Mouse (Mus musculus) liver, embryonic 13.5 days (tissue): ENCODE data around the gene Uox. TPM values are rescaled to one million over a fixed set of nuclear protein-coding genes. Genes with fewer than 3 reads are reported as not detected.

Experiments
- ATAC-seq: fragments of 200-750 bp; cut with Nextera tagmentation; 2 replicates; pipeline ENCODE4 v1.8.0; 2017; ENCODE audit warnings: low read depth, mild to moderate bottlenecking, moderate number of reproducible peaks, moderate library complexity
- DNase-seq: peaks from one replicate; pipeline ENCODE4 v3.0.0; 2022
- H3K27ac ChIP-seq: fragments of 300-500 bp; sonication (generic); 2 replicates; pipeline ENCODE4 v1.5.1; 2015; ENCODE audit warnings: moderate library complexity, mild to moderate bottlenecking, inconsistent platforms
- H3K27me3 ChIP-seq: fragments of 300-500 bp; sonication (generic); 2 replicates; pipeline ENCODE4 v1.6.1; 2015; ENCODE audit warnings: mild to moderate bottlenecking, inconsistent platforms
- H3K36me3 ChIP-seq: fragments of 300-500 bp; sonication (generic); 2 replicates; pipeline ENCODE4 v1.6.1; 2015; ENCODE audit warnings: mild to moderate bottlenecking, inconsistent platforms
- H3K4me1 ChIP-seq: fragments of 300-500 bp; sonication (generic); replicated peaks from 2 replicates; pipeline ENCODE4 v1.6.1; 2015; ENCODE audit warnings: inconsistent platforms
- H3K4me2 ChIP-seq: fragments of 300-500 bp; sonication (generic); 2 replicates; pipeline ENCODE4 v1.6.1; 2015; ENCODE audit warnings: inconsistent platforms, mild to moderate bottlenecking, moderate library complexity
- H3K4me3 ChIP-seq: fragments of 300-500 bp; sonication (generic); replicated peaks from 2 replicates; pipeline ENCODE4 v1.5.1; 2015; ENCODE audit warnings: mild to moderate bottlenecking, inconsistent platforms
- H3K9ac ChIP-seq: fragments of 300-500 bp; sonication (generic); 2 replicates; pipeline ENCODE4 v1.6.1; 2015; ENCODE audit warnings: mild to moderate bottlenecking, inconsistent platforms
- H3K9me3 ChIP-seq: fragments of 300-500 bp; sonication (generic); replicated peaks from 2 replicates; pipeline ENCODE4 v1.6.1; 2016; ENCODE audit warnings: inconsistent platforms
- WGBS: fragments of 180-500 bp; shearing (Covaris S2); methylation state at CpG from one replicate; pipeline ENCODE4 v1.1.7; 2015; ENCODE audit not compliant: insufficient replicate concordance; 5-methylcytosine and 5-hydroxymethylcytosine counted together
- polyA plus RNA-seq: library from polyadenylated mRNA; unstranded; fragments of >200 nt; fragmentation: Nextera tagmentation; extraction: Ambion mirVana; gene quantifications from 2 replicates; pipeline ENCODE4 v1.2.1, GENCODE M21; 2015

Uox gene
- polyA plus RNA-seq, 1 experiment from 2014 or later: 3.0 TPM

DNA sequence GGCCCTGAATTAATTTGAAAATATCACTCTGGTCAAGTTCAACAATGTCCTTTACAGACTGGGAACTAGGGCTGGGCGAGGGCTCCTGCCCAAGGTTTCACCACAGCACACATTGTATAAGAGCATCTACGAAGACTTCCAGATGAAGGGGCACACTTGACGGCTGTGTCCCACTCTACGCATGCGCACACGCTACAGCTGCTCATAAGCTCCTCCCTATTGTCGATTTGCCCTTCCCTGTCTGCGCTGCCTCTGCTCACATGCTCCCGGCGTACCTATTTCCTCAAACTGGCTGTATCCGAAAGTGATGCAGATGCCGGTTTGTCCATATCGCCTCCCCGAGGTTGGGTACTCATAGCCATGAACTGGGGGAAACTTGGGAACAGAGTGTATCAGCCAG, 16.4 kb downstream of the Uox start:
- Histone ChIP-seq H3K4me2 (no peak overlapping the region), H3K27me3 (no peaks in the 10 kb centered on the region), H3K9me3 (no peaks in the 10 kb centered on the region), H3K9ac (no peak overlapping the region), H3K4me3 (no peak overlapping the region), H3K27ac (no peak overlapping the region), H3K36me3 (no peaks in the 10 kb centered on the region), H3K4me1 (no peaks in the 10 kb centered on the region)
- WGBS: 84% methylated on average over 14 of the region's 14 CpGs
- ATAC-seq: no peak
- DNase-seq: no peak

DNA sequence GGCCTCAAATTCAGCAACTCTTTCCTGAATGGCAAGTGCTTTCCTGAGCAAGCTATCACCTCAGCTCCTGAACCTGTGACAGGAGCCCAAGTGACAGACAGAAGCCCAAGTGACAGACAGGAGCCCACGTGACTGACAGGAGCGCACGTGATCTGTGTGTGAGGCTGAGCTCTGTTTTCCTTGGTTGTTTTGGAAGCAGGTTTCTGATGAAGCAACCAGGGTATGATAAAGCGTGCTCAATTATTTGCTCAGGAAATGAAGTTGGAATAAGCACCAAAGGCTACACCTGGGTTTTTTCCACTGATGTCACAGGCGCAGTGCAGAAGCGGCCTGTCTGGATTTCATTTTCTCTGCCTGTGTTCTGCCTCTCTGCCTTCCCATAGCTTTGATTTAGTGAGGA, 19.3 kb downstream of the Uox start:
- Histone ChIP-seq H3K9me3 (no peaks in the 10 kb centered on the region), H3K4me3 (no peak overlapping the region), H3K9ac (no peak overlapping the region), H3K36me3 (no peaks in the 10 kb centered on the region), H3K4me2 (no peak overlapping the region), H3K27me3 (no peaks in the 10 kb centered on the region), H3K4me1 (no peaks in the 10 kb centered on the region), H3K27ac (peak overlapping the region; percentile 51)
- WGBS: 68% methylated on average over 6 of the region's 6 CpGs
- ATAC-seq: no peak
- DNase-seq: no peak

GRCm38 (mm10) chr3:146591159-146591558, 20.9 kb downstream of the Uox start:
- Histone ChIP-seq H3K4me3 (no peak overlapping the region), H3K4me2 (no peak overlapping the region), H3K27ac (peak overlapping the region; percentile 53), H3K4me1 (no peaks in the 10 kb centered on the region), H3K36me3 (no peaks in the 10 kb centered on the region), H3K9me3 (no peaks in the 10 kb centered on the region), H3K27me3 (no peaks in the 10 kb centered on the region), H3K9ac (no peak overlapping the region)
- peak; percentile 57 for ATAC-seq
- 70% methylated on average over 7 of the region's 7 CpGs for WGBS
- DNase-seq: no peak

- H3K4me3 ChIP-seq: no peak overlapping the region
- H3K27ac ChIP-seq: peak overlapping the region; percentile 53
- no peak for DNase-seq
- no peak overlapping the region for H3K9ac ChIP-seq
- H3K9me3 ChIP-seq: no peaks in the 10 kb centered on the region
- no peaks in the 10 kb centered on the region for H3K27me3 ChIP-seq
- no peak for ATAC-seq
- H3K4me2 ChIP-seq: no peak overlapping the region
- 57% methylated on average over 2 of the region's 2 CpGs for WGBS
- H3K4me1 ChIP-seq: no peaks in the 10 kb centered on the region
- H3K36me3 ChIP-seq: no peaks in the 10 kb centered on the region
Measured at GRCm38 (mm10) chr3:146591601-146592000, 21.4 kb downstream of the Uox start.

- WGBS: 70% methylated on average over 6 of the region's 6 CpGs
- no peak overlapping the region for H3K27ac ChIP-seq
- H3K9me3 ChIP-seq: no peaks in the 10 kb centered on the region
- DNase-seq (no peak), ATAC-seq (no peak)
- no peaks in the 10 kb centered on the region for H3K36me3 ChIP-seq
- no peak overlapping the region for H3K9ac ChIP-seq
- no peak overlapping the region for H3K4me3 ChIP-seq
- no peaks in the 10 kb centered on the region for H3K27me3 ChIP-seq
- H3K4me2 ChIP-seq: no peak overlapping the region
- H3K4me1 ChIP-seq: peaks cover 3% of the 10 kb centered on the region
Measured at GRCm38 (mm10) chr3:146595440-146595839, 25.2 kb downstream of the Uox start.

DNA sequence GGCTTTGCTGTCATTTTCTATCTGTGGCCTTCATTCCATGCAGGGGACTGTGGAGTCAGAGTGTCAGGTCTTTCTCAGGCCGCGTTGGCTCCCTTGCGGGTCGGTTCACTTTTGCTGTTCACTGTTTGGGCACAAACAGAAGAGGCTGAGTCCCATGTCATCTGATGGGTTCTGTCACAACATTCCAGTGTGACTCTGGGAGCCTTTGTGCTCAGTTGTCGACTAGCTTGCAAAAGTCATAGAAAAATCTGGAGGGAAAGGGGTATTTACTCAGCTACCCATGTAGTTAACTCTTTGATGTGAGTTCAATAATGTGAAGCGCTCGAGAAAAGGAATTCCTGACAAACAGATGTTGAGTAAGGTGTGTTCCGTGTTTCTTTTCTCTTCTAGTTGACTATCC, 26.2 kb downstream of the Uox start:
- Histone ChIP-seq H3K27me3 (no peaks in the 10 kb centered on the region), H3K27ac (peak overlapping the region; percentile 32; the same call in 1 of the 2 replicates)

GRCm38 (mm10) chr3:146596864-146597263, 26.6 kb downstream of the Uox start:
- no peaks in the 10 kb centered on the region for H3K9me3 ChIP-seq
- no peak overlapping the region for H3K27ac ChIP-seq
- H3K4me1 ChIP-seq: peaks cover 17% of the 10 kb centered on the region
- H3K4me2 ChIP-seq: no peak overlapping the region
- no peaks in the 10 kb centered on the region for H3K27me3 ChIP-seq
- no peaks in the 10 kb centered on the region for H3K36me3 ChIP-seq
- no peak overlapping the region for H3K4me3 ChIP-seq
- peak overlapping the region; percentile 22; the same call in 1 of the 2 replicates for H3K9ac ChIP-seq
- DNase-seq: no peak
- no peak for ATAC-seq
- WGBS: 69% methylated on average over 7 of the region's 7 CpGs

More for the DNA sequence above, 26.2 kb downstream of the Uox start:
- Histone ChIP-seq H3K9ac (no peak overlapping the region), H3K4me1 (peaks cover 12% of the 10 kb centered on the region), H3K36me3 (no peaks in the 10 kb centered on the region), H3K4me2 (no peak overlapping the region), H3K4me3 (no peak overlapping the region), H3K9me3 (no peaks in the 10 kb centered on the region)
- WGBS: 75% methylated on average over 8 of the region's 8 CpGs
- ATAC-seq (no peak), DNase-seq (no peak)

GRCm38 (mm10) chr3:146598411-146598810, 28.2 kb downstream of the Uox start:
- DNase-seq: no peak
- peaks cover 19% of the 10 kb centered on the region for H3K4me1 ChIP-seq
- no peak overlapping the region for H3K27ac ChIP-seq
- no peaks in the 10 kb centered on the region for H3K9me3 ChIP-seq
- ATAC-seq: no peak
- no peak overlapping the region for H3K4me2 ChIP-seq
- no peaks in the 10 kb centered on the region for H3K36me3 ChIP-seq
- H3K9ac ChIP-seq: no peak overlapping the region
- 63% methylated on average over 6 of the region's 6 CpGs for WGBS
- no peak overlapping the region for H3K4me3 ChIP-seq
- H3K27me3 ChIP-seq: no peaks in the 10 kb centered on the region

DNA sequence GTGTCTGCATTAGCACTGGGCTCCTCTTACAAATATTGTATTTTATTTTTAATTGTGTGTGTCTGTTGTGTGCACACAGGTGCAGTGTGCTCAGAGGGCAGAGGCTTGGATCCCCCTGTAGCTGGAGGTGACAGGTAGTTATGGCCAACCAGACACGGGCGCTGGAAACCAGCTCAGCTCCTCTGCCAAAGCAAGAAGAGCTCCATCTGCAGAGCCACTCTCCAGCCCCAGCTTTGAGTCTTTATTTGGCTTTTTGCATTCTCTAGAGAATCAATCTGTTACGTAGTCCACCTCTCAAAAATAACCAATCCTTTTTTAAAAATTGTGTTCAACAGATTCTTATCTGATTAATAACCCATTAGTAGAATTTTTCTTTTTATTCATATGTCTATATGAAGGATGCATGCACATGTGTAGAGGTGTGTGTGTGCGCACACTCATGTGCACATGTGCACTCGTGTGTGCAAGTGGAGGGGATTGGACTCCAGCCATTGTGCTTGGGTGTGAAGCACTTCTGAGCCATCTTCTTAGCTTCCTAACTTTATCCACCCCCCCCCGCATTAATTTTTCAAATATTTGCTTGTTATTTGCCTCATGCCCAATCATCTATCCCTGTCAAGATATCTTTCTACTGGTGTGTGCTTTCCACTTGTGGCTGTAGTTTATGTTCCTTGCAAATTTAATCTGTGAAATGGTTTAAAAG, 29.1 kb downstream of the Uox start:
- Histone ChIP-seq H3K4me2 (no peak overlapping the region), H3K9me3 (no peaks in the 10 kb centered on the region), H3K4me3 (no peak overlapping the region), H3K36me3 (no peaks in the 10 kb centered on the region), H3K4me1 (peaks cover 19% of the 10 kb centered on the region), H3K9ac (no peak overlapping the region), H3K27ac (no peak overlapping the region), H3K27me3 (no peaks in the 10 kb centered on the region)
- no peak for ATAC-seq
- DNase-seq: no peak
- WGBS: 75% methylated on average over 6 of the region's 6 CpGs

- 48% methylated on average over 2 of the region's 2 CpGs for WGBS
- H3K9me3 ChIP-seq: no peaks in the 10 kb centered on the region
Measured at GRCm38 (mm10) chr3:146601205-146601604, 31.0 kb downstream of the Uox start.

DNA sequence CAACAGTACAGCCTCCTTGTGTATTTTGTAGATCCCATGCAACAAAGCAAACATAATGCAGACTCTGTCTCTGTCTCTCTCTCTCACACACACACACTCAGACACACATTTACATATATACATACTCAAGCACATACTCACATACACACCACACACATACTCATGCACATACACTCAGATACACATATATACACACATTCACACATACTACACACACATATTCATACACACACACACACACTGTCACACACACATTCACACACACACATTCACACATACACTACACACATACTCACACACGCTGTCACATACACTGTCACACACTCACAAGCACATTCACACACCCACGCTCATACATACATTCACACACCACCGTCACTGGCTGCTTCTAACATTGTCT, 32.3 kb downstream of the Uox start:
- H3K4me1 ChIP-seq: peaks cover 16% of the 10 kb centered on the region
- WGBS: 69% methylated on average over 3 of the region's 3 CpGs
- no peak for ATAC-seq
- no peaks in the 10 kb centered on the region for H3K36me3 ChIP-seq
- no peak overlapping the region for H3K27ac ChIP-seq
- H3K4me3 ChIP-seq: no peak overlapping the region
- no peaks in the 10 kb centered on the region for H3K9me3 ChIP-seq
- no peak for DNase-seq
- no peak overlapping the region for H3K9ac ChIP-seq
- H3K27me3 ChIP-seq: no peaks in the 10 kb centered on the region
- no peak overlapping the region for H3K4me2 ChIP-seq

More at GRCm38 (mm10) chr3:146601205-146601604, 31.0 kb downstream of the Uox start:
- peaks cover 19% of the 10 kb centered on the region for H3K4me1 ChIP-seq
- H3K4me3 ChIP-seq: no peak overlapping the region
- no peak overlapping the region for H3K27ac ChIP-seq
- H3K4me2 ChIP-seq: no peak overlapping the region
- no peaks in the 10 kb centered on the region for H3K27me3 ChIP-seq
- no peaks in the 10 kb centered on the region for H3K36me3 ChIP-seq
- ATAC-seq (peak; percentile 81), DNase-seq (peak; percentile 34)
- H3K9ac ChIP-seq: no peak overlapping the region

- Histone ChIP-seq H3K4me3 (no peak overlapping the region), H3K9me3 (no peaks in the 10 kb centered on the region), H3K4me1 (peaks cover 16% of the 10 kb centered on the region), H3K27me3 (no peaks in the 10 kb centered on the region), H3K9ac (no peak overlapping the region), H3K27ac (no peak overlapping the region), H3K4me2 (no peak overlapping the region), H3K36me3 (no peaks in the 10 kb centered on the region)
- DNase-seq (no peak), ATAC-seq (no peak)
- 58% methylated on average over 9 of the region's 9 CpGs for WGBS
Measured at GRCm38 (mm10) chr3:146604647-146605046, 34.4 kb downstream of the Uox start.
